13 mouse cellular contexts compared by ENCODE assay signal in the genomic region with DNA sequence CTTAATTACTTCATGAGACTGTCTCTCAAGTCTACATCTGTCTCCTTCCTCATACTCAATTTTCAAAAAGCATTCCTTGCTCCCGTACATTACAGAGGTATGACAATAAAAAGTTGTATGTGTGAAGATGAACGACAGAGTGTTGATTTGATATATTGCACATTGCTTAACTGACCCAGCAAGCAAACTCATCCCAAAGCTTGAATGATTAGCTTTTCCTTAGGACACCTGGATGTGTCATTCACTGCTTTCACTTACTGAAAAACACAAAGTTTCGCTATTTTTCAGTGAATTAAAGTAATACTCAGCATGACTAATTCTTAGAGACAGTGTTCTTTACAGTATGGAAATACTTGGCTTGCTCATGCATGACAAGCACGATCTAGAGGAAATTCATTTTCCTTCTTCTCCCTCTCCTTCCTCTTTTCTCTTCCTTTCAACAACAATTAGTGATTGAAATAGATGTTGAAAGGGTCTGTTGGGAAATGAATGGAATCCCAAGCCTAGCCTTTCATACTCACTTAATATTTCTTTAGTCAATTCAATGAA.
"Had no signal": no experiment of that assay in that cellular context is flagged by ENCODE, and none has a peak within 500 bp of the region (broad histone marks: within the 10 kb centered on the region; RNA-seq: fewer than 3 reads in every experiment).

No protein-coding gene starts in this region.

- H3K27me3 ChIP-seq: neural tube, embryonic 15.5 days; stomach, embryonic 15.5 days had no signal

- H3K36me3 ChIP-seq: neural tube, embryonic 15.5 days; stomach, embryonic 15.5 days had no signal

- H3K27ac ChIP-seq: neural tube, embryonic 15.5 days; stomach, embryonic 15.5 days; stomach, postnatal 0 days had no signal

- DNase-seq: retina, postnatal 1 day; right cerebral cortex, postnatal 14 days; right cerebral cortex, postnatal 4 days; spleen, adult 18-20 months; thymus, adult 18-20 months; thymus, adult 2 months; thymus, postnatal 14 days; thymus, postnatal 25 days; thymus, postnatal 36 days; thymus, postnatal 4 days had no signal

- H3K4me3 ChIP-seq: neural tube, embryonic 15.5 days; stomach, embryonic 15.5 days had no signal

- H3K4me1 ChIP-seq: stomach, embryonic 15.5 days had no signal

- H3K9me3 ChIP-seq: neural tube, embryonic 15.5 days; stomach, embryonic 15.5 days had no signal

- H3K9ac ChIP-seq: neural tube, embryonic 15.5 days; stomach, embryonic 15.5 days had no signal

- H3K4me2 ChIP-seq: neural tube, embryonic 15.5 days; stomach, embryonic 15.5 days had no signal
